Mouse (Mus musculus) mesoderm, embryonic 11.5 days (tissue): ENCODE measurements around the gene Clint1.

Experiments used
- DNase-seq: peaks from one replicate; pipeline ENCODE4 v3.0.0-alpha.2; 2012; ENCODE audit warnings: low read depth, low spot score

The Clint1 gene

GRCm38 (mm10) chr11:45929541-45929940 lies 77.7 kb downstream of the Clint1 start:
- DNase-seq: no peak

- DNase-seq: no peak
Observed at GRCm38 (mm10) chr11:45932771-45933170, 80.9 kb downstream of the Clint1 start.

- DNase-seq: no peak
Observed at GRCm38 (mm10) chr11:45937478-45937877, 85.6 kb downstream of the Clint1 start.

GRCm38 (mm10) chr11:45938917-45939316 lies 87.1 kb downstream of the Clint1 start:
- DNase-seq: no peak

- no peak for DNase-seq
Observed at GRCm38 (mm10) chr11:45942281-45942680, 90.4 kb downstream of the Clint1 start.

GRCm38 (mm10) chr11:45943108-45943705 lies 91.4 kb downstream of the Clint1 start:
- DNase-seq: no peak

GRCm38 (mm10) chr11:45943891-45944642 lies 92.2 kb downstream of the Clint1 start:
- DNase-seq: peak; percentile 22

- peak; percentile 96 for DNase-seq
Observed at GRCm38 (mm10) chr11:45944643-45945156, 92.8 kb downstream of the Clint1 start, which contains the start of gene Lsm11. TSS of gene Lsm11 (minus strand) at chr11:45944935.

GRCm38 (mm10) chr11:45946796-45947195 lies 94.9 kb downstream of the Clint1 start:
- no peak for DNase-seq

GRCm38 (mm10) chr11:45947491-45947890 lies 95.6 kb downstream of the Clint1 start:
- DNase-seq: no peak

GRCm38 (mm10) chr11:45955127-45955627 lies 103.3 kb downstream of the Clint1 start, which contains the start of gene Thg1l:
TSS of gene Thg1l (minus strand) at chr11:45955494.
- DNase-seq: peak; percentile 94

GRCm38 (mm10) chr11:45959598-45959997 lies 107.7 kb downstream of the Clint1 start:
- peak; percentile 10 for DNase-seq

GRCm38 (mm10) chr11:45960003-45960402 lies 108.2 kb downstream of the Clint1 start:
- no peak for DNase-seq
